Comparison of ENCODE assay signal across 8 mouse cellular contexts in the genomic region with DNA sequence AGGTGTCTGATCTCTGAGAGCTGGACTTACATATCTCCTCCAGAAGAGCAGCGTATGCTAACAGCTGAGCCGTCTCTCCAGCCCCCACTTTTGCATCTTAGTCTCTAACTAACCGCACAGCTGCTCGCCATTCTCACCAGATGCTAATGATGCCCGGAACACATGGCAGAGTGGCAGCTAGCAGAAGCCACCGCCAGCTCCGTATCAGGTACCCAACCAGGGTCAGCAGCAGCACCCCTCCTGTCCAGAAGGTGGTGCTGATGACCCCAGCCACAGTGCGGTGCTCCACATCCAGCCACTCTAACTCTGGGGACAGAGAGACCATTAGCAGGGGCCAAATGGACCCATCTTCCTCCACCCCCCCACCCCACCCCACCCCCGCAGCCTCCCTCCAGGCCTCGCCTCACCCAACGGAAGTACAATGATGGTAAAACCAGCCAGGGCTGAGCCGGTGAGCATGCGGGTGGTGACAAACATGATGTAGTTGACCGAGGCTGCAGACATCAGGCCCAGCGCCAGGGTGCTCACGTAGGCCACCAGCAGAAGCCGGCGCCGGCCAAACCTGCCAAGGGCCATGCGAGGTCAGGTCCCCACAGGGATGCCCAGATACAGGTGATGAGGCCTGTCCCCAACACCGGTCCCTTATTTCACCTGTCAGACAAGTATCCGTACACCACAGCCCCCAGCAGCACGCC. TPM values are rescaled to one million over a fixed set of nuclear protein-coding genes. Genes with fewer than 3 reads are reported as not detected.
DNase-seq lines count a peak whose midpoint lies in the region; ATAC-seq lines count a peak whose summit lies in the region.

No protein-coding gene starts in this region.

- H3K9ac ChIP-seq in forebrain, embryonic 15.5 days (replicated peaks), result no peak overlapping the region

- no peak overlapping the region for H3K27ac ChIP-seq in forebrain, embryonic 15.5 days (replicated peaks)

- H3K27me3 ChIP-seq in forebrain, embryonic 15.5 days, result no peaks in the 10 kb centered on the region; the same call in none of the 2 replicates

- WGBS in forebrain, embryonic 15.5 days, result 24% methylated on average over 23 of the region's 23 CpGs

- ATAC-seq in forebrain, embryonic 15.5 days (replicated peaks), result peak; percentile 61

- H3K4me2 ChIP-seq in forebrain, embryonic 15.5 days (replicated peaks), result no peak overlapping the region

- no peaks in the 10 kb centered on the region for H3K36me3 ChIP-seq in forebrain, embryonic 15.5 days

- peak; percentile 36 to 39 for DNase-seq in lung, postnatal 4 days
- no peak for DNase-seq in lung, postnatal 10 days
- peak; percentile 51 for DNase-seq in cerebellum, adult 8-10 months
- peak; percentile 28 to 54 for DNase-seq in kidney, adult 8-10 months
- peak; percentile 12 to 40 for DNase-seq in natural killer cell, adult 2 months (ENCODE audit: low spot score in 2 of 2)
- no peak for DNase-seq in ovary, postnatal 14 days (ENCODE audit: low spot score)
- DNase-seq in right cerebral cortex, adult 18-20 months, result no peak

- H3K9me3 ChIP-seq in forebrain, embryonic 15.5 days, result no peaks in the 10 kb centered on the region

- H3K4me1 ChIP-seq in forebrain, embryonic 15.5 days, result 0 out of 2 replicates have a peak, but pooled peaks cover 3% of the 10 kb centered on the region

- no peak overlapping the region for H3K4me3 ChIP-seq in forebrain, embryonic 15.5 days

RNA-seq across cellular contexts. Expression of gene Slc22a7, which starts 1.4 kb away (rescaled TPM):
- 0.11 and 0.15 TPM in 2 replicates for polyA plus RNA-seq in forebrain, embryonic 15.5 days (2015; fragmentation: Nextera tagmentation; extraction: Ambion mirVana)

RNA-seq across cellular contexts. Expression of gene Crip3, which starts 8.1 kb away (rescaled TPM):
- 1.1 and 1.2 TPM in 2 replicates for polyA plus RNA-seq in forebrain, embryonic 15.5 days (2015; fragmentation: Nextera tagmentation; extraction: Ambion mirVana)

RNA-seq across cellular contexts. Expression of gene Ttbk1, which starts 50.7 kb away (rescaled TPM):
- 6.5 and 7.5 TPM in 2 replicates for polyA plus RNA-seq in forebrain, embryonic 15.5 days (2015; fragmentation: Nextera tagmentation; extraction: Ambion mirVana)

RNA-seq across cellular contexts. Expression of gene Zfp318, which starts 53.3 kb away (rescaled TPM):
- 12.8 and 13.5 TPM in 2 replicates for polyA plus RNA-seq in forebrain, embryonic 15.5 days (2015; fragmentation: Nextera tagmentation; extraction: Ambion mirVana)

RNA-seq across cellular contexts. Expression of gene Dnph1, which starts 59.7 kb away (rescaled TPM):
- 32.1 and 33.3 TPM in 2 replicates for polyA plus RNA-seq in forebrain, embryonic 15.5 days (2015; fragmentation: Nextera tagmentation; extraction: Ambion mirVana)

Comparison
In these comparisons a context has a peak if more than half of its experiments do, and no peak if none do; other contexts are left out.
1. DNase-seq: peak in lung, postnatal 4 days (2 of 2), cerebellum, adult 8-10 months (single experiment), kidney, adult 8-10 months (2 of 2) and natural killer cell, adult 2 months (2 of 2); none in lung, postnatal 10 days (single experiment), ovary, postnatal 14 days (single experiment) and right cerebral cortex, adult 18-20 months (single experiment).